Mouse (Mus musculus): ENCODE results near the gene Otulinl. TPM values are rescaled to one million over a fixed set of nuclear protein-coding genes. Genes with fewer than 3 reads are reported as not detected.
"Not testable (repeated sequence)": the region's sequence is repeated elsewhere in the genome, so short reads cannot be mapped to it uniquely, and the experiment has no call there.

Otulinl gene
- 8.0 and 9.8 TPM in 2 replicates for polyA plus RNA-seq (2014; fragmentation: Nextera tagmentation; extraction: Ambion mirVana)

GRCm38 (mm10) chr15:27681419-27682187 lies at the start of gene Otulinl:
TSS of gene Otulinl (minus strand) at chr15:27681579.
- H3K4me2 ChIP-seq (ENCODE audit: low read depth) = peak within 1 kb of the TSS; percentile 49
- peak within 1 kb of the TSS; percentile 62 for H3K9ac ChIP-seq (ENCODE audit: low read length)
- H3K36me3 ChIP-seq (ENCODE audit: control insufficient read depth, insufficient read depth, low read length) = no peaks in the 10 kb centered on the region
- H3K4me3 ChIP-seq (ENCODE audit: low read depth, low read length) = peak within 1 kb of the TSS; percentile 71
- H3K27ac ChIP-seq (ENCODE audit: low read depth, low read length) = no peak within 1 kb of the TSS
- DNase-seq (ENCODE audit: low spot score) = peak; percentile 97
- 0 out of 2 replicates have a peak, but pooled peaks cover 3% of the 10 kb centered on the region for H3K4me1 ChIP-seq (ENCODE audit: control insufficient read depth, insufficient read depth, low read length)
- 1% methylated on average over 52 of the region's 59 CpGs for WGBS
- peak; percentile 100 for ATAC-seq (ENCODE audit: insufficient read depth, low FRiP score, low TSS enrichment)
- no peaks in the 10 kb centered on the region for H3K9me3 ChIP-seq (ENCODE audit: control insufficient read depth, low read length)
- peaks cover 2% of the 10 kb centered on the region; the same call in 1 of the 2 replicates for H3K27me3 ChIP-seq (ENCODE audit: control insufficient read depth, insufficient read depth, low read length)

DNA sequence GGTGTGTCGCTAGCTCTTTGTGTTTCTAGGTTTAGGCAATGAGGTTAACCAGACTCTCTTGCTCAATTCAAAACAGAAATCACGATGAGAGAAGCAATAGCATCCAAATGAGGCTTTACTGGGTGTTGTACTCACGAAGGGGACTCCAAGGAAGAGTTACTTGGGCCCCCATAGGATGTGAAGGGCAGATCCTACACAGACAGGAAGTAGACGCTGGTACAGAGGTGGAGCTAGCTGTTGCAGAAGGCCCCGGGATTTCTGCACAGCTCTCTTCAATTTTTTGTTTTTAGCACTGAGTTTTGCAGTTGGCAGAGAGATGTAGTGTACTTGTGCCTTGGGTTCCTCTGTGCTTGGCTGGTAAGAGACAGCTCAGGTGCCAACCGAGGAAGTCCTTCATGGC lies 44.8 kb upstream of the Otulinl start:
- ATAC-seq (ENCODE audit: insufficient read depth, low FRiP score, low TSS enrichment) (no peak), DNase-seq (ENCODE audit: low spot score) (no peak)
- Histone ChIP-seq H3K27me3 (ENCODE audit: control insufficient read depth, insufficient read depth, low read length) (no peaks in the 10 kb centered on the region), H3K9ac (ENCODE audit: low read length) (no peak overlapping the region), H3K27ac (ENCODE audit: low read depth, low read length) (no peak overlapping the region), H3K4me2 (ENCODE audit: low read depth) (no peak overlapping the region), H3K4me3 (ENCODE audit: low read depth, low read length) (no peak overlapping the region), H3K36me3 (ENCODE audit: control insufficient read depth, insufficient read depth, low read length) (no peaks in the 10 kb centered on the region), H3K4me1 (ENCODE audit: control insufficient read depth, insufficient read depth, low read length) (no peaks in the 10 kb centered on the region), H3K9me3 (ENCODE audit: control insufficient read depth, low read length) (no peaks in the 10 kb centered on the region)
- WGBS = 86% methylated on average over 6 of the region's 6 CpGs

GRCm38 (mm10) chr15:27724796-27725680 lies 43.7 kb upstream of the Otulinl start:
- H3K4me1 ChIP-seq (ENCODE audit: control insufficient read depth, insufficient read depth, low read length) = no peaks in the 10 kb centered on the region
- H3K9me3 ChIP-seq (ENCODE audit: control insufficient read depth, low read length) = no peaks in the 10 kb centered on the region
- no peak overlapping the region for H3K9ac ChIP-seq (ENCODE audit: low read length)
- DNase-seq (ENCODE audit: low spot score) = no peak
- WGBS = 77% methylated on average over 9 of the region's 9 CpGs
- H3K27ac ChIP-seq (ENCODE audit: low read depth, low read length) = peak overlapping the region; percentile 20; the same call in 1 of the 2 replicates
- H3K4me2 ChIP-seq (ENCODE audit: low read depth) = no peak overlapping the region
- no peak overlapping the region for H3K4me3 ChIP-seq (ENCODE audit: low read depth, low read length)
- no peaks in the 10 kb centered on the region for H3K27me3 ChIP-seq (ENCODE audit: control insufficient read depth, insufficient read depth, low read length)
- no peaks in the 10 kb centered on the region for H3K36me3 ChIP-seq (ENCODE audit: control insufficient read depth, insufficient read depth, low read length)
- no peak for ATAC-seq (ENCODE audit: insufficient read depth, low FRiP score, low TSS enrichment)

DNA sequence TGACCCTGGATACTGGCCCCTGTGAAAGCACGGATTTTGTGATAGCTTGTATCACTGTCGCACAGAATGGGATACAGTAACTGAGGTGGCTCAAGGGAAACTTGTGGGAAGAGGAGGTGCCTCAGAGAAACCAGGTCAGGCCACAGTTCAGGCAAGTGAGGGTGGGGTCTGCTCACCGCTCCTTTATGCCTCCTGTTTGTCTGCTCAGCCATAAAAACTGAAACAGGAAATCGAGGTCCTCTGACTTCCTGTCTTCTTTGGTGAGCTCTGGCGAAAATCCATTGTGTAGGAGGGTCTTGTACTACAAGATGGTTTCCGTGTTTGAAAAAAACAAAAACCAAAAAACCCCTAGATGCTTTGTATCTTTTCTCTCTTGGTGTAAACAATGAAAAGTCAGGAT lies 42.9 kb upstream of the Otulinl start:
- H3K27me3 ChIP-seq (ENCODE audit: control insufficient read depth, insufficient read depth, low read length) = no peaks in the 10 kb centered on the region
- DNase-seq (ENCODE audit: low spot score) (no peak), ATAC-seq (ENCODE audit: insufficient read depth, low FRiP score, low TSS enrichment) (no peak)
- no peak overlapping the region for H3K27ac ChIP-seq (ENCODE audit: low read depth, low read length)
- no peaks in the 10 kb centered on the region for H3K9me3 ChIP-seq (ENCODE audit: control insufficient read depth, low read length)
- H3K4me3 ChIP-seq (ENCODE audit: low read depth, low read length) = no peak overlapping the region
- 76% methylated on average over 6 of the region's 6 CpGs for WGBS
- H3K4me2 ChIP-seq (ENCODE audit: low read depth) = no peak overlapping the region
- H3K9ac ChIP-seq (ENCODE audit: low read length) = no peak overlapping the region
- H3K36me3 ChIP-seq (ENCODE audit: control insufficient read depth, insufficient read depth, low read length) = no peaks in the 10 kb centered on the region
- H3K4me1 ChIP-seq (ENCODE audit: control insufficient read depth, insufficient read depth, low read length) = no peaks in the 10 kb centered on the region

- no peak overlapping the region for H3K9ac ChIP-seq (ENCODE audit: low read length)
Observed at GRCm38 (mm10) chr15:27723746-27724145, 42.4 kb upstream of the Otulinl start.

DNA sequence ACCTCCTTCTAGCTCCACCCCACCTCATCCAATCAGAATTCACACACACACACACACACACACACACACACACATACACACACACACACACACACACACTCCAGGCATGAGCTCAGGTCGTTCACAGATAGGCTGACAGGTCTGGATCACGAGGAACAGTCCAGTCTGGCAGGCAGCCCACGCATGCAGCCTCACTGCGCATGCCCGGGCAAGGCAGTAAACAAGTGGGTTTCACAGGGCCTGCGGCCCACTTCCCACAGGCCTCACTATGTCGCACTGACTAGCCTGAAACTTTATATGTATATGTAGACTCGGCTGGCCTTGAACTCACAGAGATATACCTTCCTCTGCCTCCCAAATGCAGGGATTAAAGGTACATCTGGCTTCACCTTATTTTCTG lies 38.9 kb upstream of the Otulinl start:
- H3K4me1 ChIP-seq (ENCODE audit: control insufficient read depth, insufficient read depth, low read length); H3K4me2 ChIP-seq (ENCODE audit: low read depth); H3K9me3 ChIP-seq (ENCODE audit: control insufficient read depth, low read length); H3K9ac ChIP-seq (ENCODE audit: low read length); H3K27ac ChIP-seq (ENCODE audit: low read depth, low read length); H3K4me3 ChIP-seq (ENCODE audit: low read depth, low read length); H3K36me3 ChIP-seq (ENCODE audit: control insufficient read depth, insufficient read depth, low read length); ATAC-seq (ENCODE audit: insufficient read depth, low FRiP score, low TSS enrichment); DNase-seq (ENCODE audit: low spot score); H3K27me3 ChIP-seq (ENCODE audit: control insufficient read depth, insufficient read depth, low read length): not testable (repeated sequence)
- WGBS = 88% methylated on average over 8 of the region's 8 CpGs

More at GRCm38 (mm10) chr15:27723746-27724145, 42.4 kb upstream of the Otulinl start:
- DNase-seq (ENCODE audit: low spot score) (no peak), ATAC-seq (ENCODE audit: insufficient read depth, low FRiP score, low TSS enrichment) (no peak)
- Histone ChIP-seq H3K4me2 (ENCODE audit: low read depth) (no peak overlapping the region), H3K36me3 (ENCODE audit: control insufficient read depth, insufficient read depth, low read length) (no peaks in the 10 kb centered on the region), H3K4me1 (ENCODE audit: control insufficient read depth, insufficient read depth, low read length) (no peaks in the 10 kb centered on the region), H3K4me3 (ENCODE audit: low read depth, low read length) (no peak overlapping the region), H3K27ac (ENCODE audit: low read depth, low read length) (no peak overlapping the region), H3K9me3 (ENCODE audit: control insufficient read depth, low read length) (no peaks in the 10 kb centered on the region), H3K27me3 (ENCODE audit: control insufficient read depth, insufficient read depth, low read length) (no peaks in the 10 kb centered on the region)
- 62% methylated on average over 6 of the region's 6 CpGs for WGBS

DNA sequence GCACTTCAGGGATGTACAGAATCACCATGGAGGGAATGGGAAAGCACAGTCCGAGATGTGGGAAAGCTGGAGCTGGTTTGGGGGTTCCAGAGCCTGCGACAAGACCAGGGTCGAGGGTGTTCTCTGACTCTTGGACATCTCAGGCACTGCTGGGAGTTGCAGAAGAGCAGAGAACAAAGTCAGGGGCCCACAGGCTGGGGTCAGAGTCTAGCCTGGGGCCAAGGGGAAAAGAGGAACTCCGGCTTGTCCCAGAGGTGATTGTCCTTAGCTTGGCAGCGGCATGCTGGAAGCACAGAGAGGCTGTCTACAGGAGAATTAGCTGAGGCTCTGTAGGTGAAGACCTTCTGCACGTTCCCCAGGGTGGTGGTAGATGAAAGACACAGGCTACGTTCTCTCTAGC lies 37.3 kb upstream of the Otulinl start:
- ATAC-seq (ENCODE audit: insufficient read depth, low FRiP score, low TSS enrichment) (no peak), DNase-seq (ENCODE audit: low spot score) (no peak)
- H3K36me3 ChIP-seq (ENCODE audit: control insufficient read depth, insufficient read depth, low read length) = no peaks in the 10 kb centered on the region
- no peaks in the 10 kb centered on the region for H3K9me3 ChIP-seq (ENCODE audit: control insufficient read depth, low read length)
- H3K27ac ChIP-seq (ENCODE audit: low read depth, low read length) = no peak overlapping the region
- no peaks in the 10 kb centered on the region for H3K27me3 ChIP-seq (ENCODE audit: control insufficient read depth, insufficient read depth, low read length)
- H3K4me2 ChIP-seq (ENCODE audit: low read depth) = no peak overlapping the region
- no peak overlapping the region for H3K4me3 ChIP-seq (ENCODE audit: low read depth, low read length)
- 82% methylated on average over 7 of the region's 7 CpGs for WGBS
- no peaks in the 10 kb centered on the region for H3K4me1 ChIP-seq (ENCODE audit: control insufficient read depth, insufficient read depth, low read length)
- no peak overlapping the region for H3K9ac ChIP-seq (ENCODE audit: low read length)

GRCm38 (mm10) chr15:27715331-27715730 lies 34.0 kb upstream of the Otulinl start:
- DNase-seq (ENCODE audit: low spot score) = no peak
- no peak overlapping the region for H3K4me3 ChIP-seq (ENCODE audit: low read depth, low read length)
- WGBS = 34% methylated on average over 3 of the region's 3 CpGs
- no peak overlapping the region for H3K4me2 ChIP-seq (ENCODE audit: low read depth)
- no peaks in the 10 kb centered on the region for H3K4me1 ChIP-seq (ENCODE audit: control insufficient read depth, insufficient read depth, low read length)
- H3K36me3 ChIP-seq (ENCODE audit: control insufficient read depth, insufficient read depth, low read length) = no peaks in the 10 kb centered on the region
- no peak overlapping the region for H3K27ac ChIP-seq (ENCODE audit: low read depth, low read length)
- H3K27me3 ChIP-seq (ENCODE audit: control insufficient read depth, insufficient read depth, low read length) = no peaks in the 10 kb centered on the region
- H3K9ac ChIP-seq (ENCODE audit: low read length) = no peak overlapping the region
- no peak for ATAC-seq (ENCODE audit: insufficient read depth, low FRiP score, low TSS enrichment)
- H3K9me3 ChIP-seq (ENCODE audit: control insufficient read depth, low read length) = no peaks in the 10 kb centered on the region
